ENCODE assay signal across 9 mouse cellular contexts in genomic region chr13:78194135-78194849, GRCm38 (mm10). TPM values are rescaled to one million over a fixed set of nuclear protein-coding genes. Genes with fewer than 3 reads are reported as not detected.
A peak's percentile ranks its signal among the peaks of the same experiment; 100 is the strongest.
DNase-seq lines count a peak whose midpoint lies in the region; ATAC-seq lines count a peak whose summit lies in the region.
"Had no signal": no experiment of that assay in that cellular context is flagged by ENCODE, and none has a peak within 500 bp of the region (broad histone marks: within the 10 kb centered on the region; RNA-seq: fewer than 3 reads in every experiment).

No protein-coding gene starts in this region.

- no peak overlapping the region for H3K9ac ChIP-seq in intestine, embryonic 15.5 days
- peak overlapping the region; percentile 80 for H3K9ac ChIP-seq in stomach, embryonic 14.5 days (replicated peaks; ENCODE audit: low read depth, low read length)

- no peak for ATAC-seq in megakaryocyte, adult 5-6 weeks (ENCODE audit: poor library complexity, severe bottlenecking)
- no peak for ATAC-seq in intestine, embryonic 15.5 days
- ATAC-seq in stomach, embryonic 14.5 days (ENCODE audit: insufficient number of reproducible peaks, insufficient read depth, low FRiP score, low read depth) = no peak

- no peaks in the 10 kb centered on the region for H3K36me3 ChIP-seq in megakaryocyte, embryonic 14.5 days (replicated peaks; ENCODE audit: low read length)
- H3K36me3 ChIP-seq in intestine, embryonic 15.5 days = no peaks in the 10 kb centered on the region
- peaks cover 10% of the 10 kb centered on the region for H3K36me3 ChIP-seq in stomach, embryonic 14.5 days (ENCODE audit: control insufficient read depth, insufficient read depth, low read length)

- peak overlapping the region; percentile 84 for H3K4me3 ChIP-seq in megakaryocyte, embryonic 14.5 days (replicated peaks)
- peak overlapping the region; percentile 29 for H3K4me3 ChIP-seq in intestine, embryonic 15.5 days (replicated peaks)
- H3K4me3 ChIP-seq in stomach, embryonic 14.5 days (ENCODE audit: low read depth, low read length) = peak overlapping the region; percentile 81

- H3K4me1 ChIP-seq in megakaryocyte, embryonic 14.5 days = peaks cover 27% of the 10 kb centered on the region
- H3K4me1 ChIP-seq in intestine, embryonic 15.5 days (replicated peaks) = peaks cover 8% of the 10 kb centered on the region
- H3K4me1 ChIP-seq in stomach, embryonic 14.5 days (ENCODE audit: control insufficient read depth, insufficient read depth, low read length) = peaks cover 4% of the 10 kb centered on the region; the same call in 1 of the 2 replicates

- DNase-seq in heart, adult 11 months = peak; percentile 28
- no peak for DNase-seq in heart, adult 9 months (ENCODE audit: low spot score in 2 of 2)
- DNase-seq in cerebellum, postnatal 4 days (ENCODE audit: low spot score in 2 of 2) = no peak
- DNase-seq in kidney, postnatal 14 days = no peak

- H3K4me2 ChIP-seq in intestine, embryonic 15.5 days (replicated peaks) = peak overlapping the region; percentile 62
- peak overlapping the region; percentile 60 for H3K4me2 ChIP-seq in stomach, embryonic 14.5 days (replicated peaks; ENCODE audit: low read depth, low read length)

- peaks cover 10% of the 10 kb centered on the region for H3K9me3 ChIP-seq in megakaryocyte, embryonic 14.5 days
- H3K9me3 ChIP-seq in intestine, embryonic 15.5 days = no peaks in the 10 kb centered on the region
- H3K9me3 ChIP-seq in stomach, embryonic 14.5 days (ENCODE audit: control insufficient read depth, low read depth, low read length) = no peaks in the 10 kb centered on the region

- no peak overlapping the region for H3K27ac ChIP-seq in intestine, embryonic 15.5 days
- peak overlapping the region; percentile 74 for H3K27ac ChIP-seq in stomach, embryonic 14.5 days (ENCODE audit: low read length)

- peaks cover 93% of the 10 kb centered on the region for H3K27me3 ChIP-seq in megakaryocyte, embryonic 14.5 days (replicated peaks)
- peaks cover 47% of the 10 kb centered on the region for H3K27me3 ChIP-seq in intestine, embryonic 15.5 days (replicated peaks)
- no peaks in the 10 kb centered on the region for H3K27me3 ChIP-seq in stomach, embryonic 14.5 days (ENCODE audit: control insufficient read depth, insufficient read depth, low read length)

- WGBS in intestine, embryonic 15.5 days = 30% methylated on average over 26 of the region's 26 CpGs
- WGBS in stomach, embryonic 14.5 days = 13% methylated on average over 26 of the region's 26 CpGs

RNA-seq across cellular contexts. Expression of gene Nr2f1, which starts 5.3 kb away (rescaled TPM):
- polyA plus RNA-seq in megakaryocyte, embryonic 14.5 days (2012; ENCODE audit: insufficient read depth, low replicate concordance) = not detected in 2 replicates
- total RNA-seq in megakaryocyte, adult 5-6 weeks (2015) = not detected in 2 replicates
- not detected in 2 replicates for total RNA-seq in megakaryocyte, adult 5-6 weeks (2017)
- 1.9 and 2.6 TPM in 2 replicates for polyA plus RNA-seq in intestine, embryonic 15.5 days (2015; fragmentation: Nextera tagmentation; extraction: Ambion mirVana)
- polyA plus RNA-seq in stomach, embryonic 14.5 days (2014; fragmentation: Nextera tagmentation; extraction: Ambion mirVana) = 30.1 and 31.4 TPM in 2 replicates
- total RNA-seq: hematopoietic stem cell, adult 5-6 weeks had no signal

Comparison
In these comparisons a context has a peak if more than half of its experiments do, and no peak if none do; other contexts are left out.
1. H3K4me3 ChIP-seq: peak in every context shown above with its lines; median percentile 84 in megakaryocyte, embryonic 14.5 days; 81 in stomach, embryonic 14.5 days; 29 in intestine, embryonic 15.5 days.